Comparison of ENCODE assay signal across 20 mouse cellular contexts in genomic region chr17:50803234-50803633, GRCm38 (mm10).
DNase-seq lines count a peak whose midpoint lies in the region; ATAC-seq lines count a peak whose summit lies in the region.
"Had no signal": no experiment of that assay in that cellular context is flagged by ENCODE, and none has a peak within 500 bp of the region (broad histone marks: within the 10 kb centered on the region; RNA-seq: fewer than 3 reads in every experiment).

No protein-coding gene starts in this region.

- no peak for DNase-seq in forebrain, embryonic 11.5 days (ENCODE audit: low spot score)
- DNase-seq in retina, postnatal 1 day, result no peak
- DNase-seq: adrenal gland, postnatal 25 days; cerebellum, adult 8-10 months; heart, postnatal 4 days; liver; thymus, adult 18-20 months had no signal

- WGBS in forebrain, embryonic 13.5 days, result 47% methylated on average over 6 of the region's 6 CpGs
- WGBS in forebrain, embryonic 11.5 days, result 76% methylated on average over 6 of the region's 6 CpGs
- WGBS in hindbrain, embryonic 16.5 days, result 56% methylated on average over 6 of the region's 6 CpGs
- WGBS in hindbrain, embryonic 12.5 days, result 81% methylated on average over 6 of the region's 6 CpGs
- WGBS in midbrain, embryonic 16.5 days, result 43% methylated on average over 6 of the region's 6 CpGs
- WGBS in midbrain, embryonic 15.5 days, result 47% methylated on average over 6 of the region's 6 CpGs
- 17% methylated on average over 6 of the region's 6 CpGs for WGBS in forebrain, embryonic 16.5 days

- no peaks in the 10 kb centered on the region for H3K9me3 ChIP-seq in forebrain, embryonic 13.5 days (replicated peaks)
- H3K9me3 ChIP-seq in forebrain, embryonic 11.5 days (ENCODE audit: control insufficient read depth, low read length), result no peaks in the 10 kb centered on the region
- H3K9me3 ChIP-seq in hindbrain, embryonic 16.5 days (ENCODE audit: control insufficient read depth, low read length), result no peaks in the 10 kb centered on the region
- H3K9me3 ChIP-seq in hindbrain, embryonic 12.5 days (replicated peaks), result no peaks in the 10 kb centered on the region
- H3K9me3 ChIP-seq in midbrain, embryonic 16.5 days (replicated peaks; ENCODE audit: control insufficient read depth, low read length, poor library complexity, severe bottlenecking), result no peaks in the 10 kb centered on the region
- no peaks in the 10 kb centered on the region for H3K9me3 ChIP-seq in midbrain, embryonic 15.5 days
- no peaks in the 10 kb centered on the region for H3K9me3 ChIP-seq in forebrain, embryonic 16.5 days (ENCODE audit: control insufficient read depth, low read length)
- H3K9me3 ChIP-seq: embryonic facial prominence, embryonic 12.5 days; heart, embryonic 12.5 days; intestine, embryonic 15.5 days; kidney, embryonic 15.5 days; lung, embryonic 15.5 days; megakaryocyte, embryonic 14.5 days had no signal

- H3K27ac ChIP-seq in forebrain, embryonic 13.5 days, result no peak overlapping the region
- no peak overlapping the region for H3K27ac ChIP-seq in forebrain, embryonic 11.5 days (ENCODE audit: low read depth, low read length)
- no peak overlapping the region for H3K27ac ChIP-seq in hindbrain, embryonic 16.5 days (ENCODE audit: low read depth, low read length)
- no peak overlapping the region for H3K27ac ChIP-seq in hindbrain, embryonic 12.5 days
- no peak overlapping the region for H3K27ac ChIP-seq in midbrain, embryonic 16.5 days (ENCODE audit: low read length)
- no peak overlapping the region for H3K27ac ChIP-seq in midbrain, embryonic 15.5 days
- no peak overlapping the region for H3K27ac ChIP-seq in forebrain, embryonic 16.5 days (ENCODE audit: low read length)
- H3K27ac ChIP-seq: embryonic facial prominence, embryonic 12.5 days; intestine, embryonic 15.5 days; kidney, embryonic 15.5 days; lung, embryonic 15.5 days had no signal

- H3K27me3 ChIP-seq in forebrain, embryonic 13.5 days, result no peaks in the 10 kb centered on the region
- no peaks in the 10 kb centered on the region for H3K27me3 ChIP-seq in forebrain, embryonic 11.5 days (ENCODE audit: control insufficient read depth, insufficient read depth, low read length)
- H3K27me3 ChIP-seq in hindbrain, embryonic 16.5 days (replicated peaks; ENCODE audit: control insufficient read depth, insufficient read depth, low read length), result no peaks in the 10 kb centered on the region
- H3K27me3 ChIP-seq in hindbrain, embryonic 12.5 days, result no peaks in the 10 kb centered on the region
- H3K27me3 ChIP-seq in midbrain, embryonic 16.5 days (ENCODE audit: control insufficient read depth, insufficient read depth, low read depth, low read length), result no peaks in the 10 kb centered on the region
- H3K27me3 ChIP-seq in midbrain, embryonic 15.5 days (replicated peaks), result no peaks in the 10 kb centered on the region
- H3K27me3 ChIP-seq in forebrain, embryonic 16.5 days (replicated peaks; ENCODE audit: control insufficient read depth, insufficient read depth, low read length), result no peaks in the 10 kb centered on the region
- H3K27me3 ChIP-seq: CH12.LX; embryonic facial prominence, embryonic 12.5 days; heart, embryonic 12.5 days; intestine, embryonic 15.5 days; kidney, embryonic 15.5 days; lung, embryonic 15.5 days; megakaryocyte, embryonic 14.5 days had no signal

- no peaks in the 10 kb centered on the region for H3K36me3 ChIP-seq in forebrain, embryonic 13.5 days (ENCODE audit: poor library complexity, severe bottlenecking)
- H3K36me3 ChIP-seq in forebrain, embryonic 11.5 days (ENCODE audit: control insufficient read depth, insufficient read depth, low read length), result no peaks in the 10 kb centered on the region
- no peaks in the 10 kb centered on the region for H3K36me3 ChIP-seq in hindbrain, embryonic 16.5 days (ENCODE audit: control insufficient read depth, insufficient read depth, low read length)
- no peaks in the 10 kb centered on the region for H3K36me3 ChIP-seq in hindbrain, embryonic 12.5 days
- H3K36me3 ChIP-seq in midbrain, embryonic 16.5 days (ENCODE audit: control insufficient read depth, insufficient read depth, low read length), result no peaks in the 10 kb centered on the region
- H3K36me3 ChIP-seq in midbrain, embryonic 15.5 days (replicated peaks), result no peaks in the 10 kb centered on the region
- no peaks in the 10 kb centered on the region for H3K36me3 ChIP-seq in forebrain, embryonic 16.5 days (ENCODE audit: control insufficient read depth, insufficient read depth)
- H3K36me3 ChIP-seq: embryonic facial prominence, embryonic 12.5 days; heart, embryonic 12.5 days; intestine, embryonic 15.5 days; kidney, embryonic 15.5 days; lung, embryonic 15.5 days had no signal

- H3K9ac ChIP-seq in forebrain, embryonic 13.5 days, result no peak overlapping the region
- H3K9ac ChIP-seq in forebrain, embryonic 11.5 days (ENCODE audit: low read length), result no peak overlapping the region
- H3K9ac ChIP-seq in hindbrain, embryonic 16.5 days (ENCODE audit: low read depth, low read length), result no peak overlapping the region
- no peak overlapping the region for H3K9ac ChIP-seq in hindbrain, embryonic 12.5 days
- H3K9ac ChIP-seq in midbrain, embryonic 16.5 days (ENCODE audit: low read depth, low read length), result no peak overlapping the region
- H3K9ac ChIP-seq in midbrain, embryonic 15.5 days, result no peak overlapping the region
- H3K9ac ChIP-seq in forebrain, embryonic 16.5 days (replicated peaks; ENCODE audit: low read depth, low read length), result no peak overlapping the region
- H3K9ac ChIP-seq: embryonic facial prominence, embryonic 12.5 days; heart, embryonic 12.5 days; intestine, embryonic 15.5 days; kidney, embryonic 15.5 days; lung, embryonic 15.5 days had no signal

- H3K4me2 ChIP-seq in forebrain, embryonic 13.5 days, result no peak overlapping the region
- no peak overlapping the region for H3K4me2 ChIP-seq in forebrain, embryonic 11.5 days (ENCODE audit: low read depth, low read length, severe bottlenecking)
- H3K4me2 ChIP-seq in hindbrain, embryonic 16.5 days (ENCODE audit: low read length), result peak overlapping the region; percentile 25; the same call in 1 of the 2 replicates
- no peak overlapping the region for H3K4me2 ChIP-seq in hindbrain, embryonic 12.5 days (replicated peaks)
- H3K4me2 ChIP-seq in midbrain, embryonic 16.5 days (ENCODE audit: low read length), result no peak overlapping the region; the same call in 1 of the 2 replicates
- no peak overlapping the region for H3K4me2 ChIP-seq in midbrain, embryonic 15.5 days
- no peak overlapping the region for H3K4me2 ChIP-seq in forebrain, embryonic 16.5 days (ENCODE audit: low read length)
- H3K4me2 ChIP-seq: embryonic facial prominence, embryonic 12.5 days; heart, embryonic 12.5 days; intestine, embryonic 15.5 days; kidney, embryonic 15.5 days; lung, embryonic 15.5 days had no signal

- peaks cover 8% of the 10 kb centered on the region; the same call in 1 of the 2 replicates for H3K4me1 ChIP-seq in forebrain, embryonic 13.5 days
- H3K4me1 ChIP-seq in forebrain, embryonic 11.5 days (replicated peaks; ENCODE audit: control insufficient read depth, insufficient read depth, low read length), result no peaks in the 10 kb centered on the region
- H3K4me1 ChIP-seq in hindbrain, embryonic 16.5 days (ENCODE audit: control insufficient read depth, insufficient read depth, low read depth, low read length), result peaks cover 3% of the 10 kb centered on the region; the same call in 1 of the 2 replicates
- no peaks in the 10 kb centered on the region for H3K4me1 ChIP-seq in hindbrain, embryonic 12.5 days
- no peaks in the 10 kb centered on the region for H3K4me1 ChIP-seq in midbrain, embryonic 16.5 days (ENCODE audit: control insufficient read depth, insufficient read depth, low read length)
- no peaks in the 10 kb centered on the region; the same call in 1 of the 2 replicates for H3K4me1 ChIP-seq in midbrain, embryonic 15.5 days
- 0 out of 2 replicates have a peak, but pooled peaks cover 5% of the 10 kb centered on the region for H3K4me1 ChIP-seq in forebrain, embryonic 16.5 days (replicated peaks; ENCODE audit: control insufficient read depth, insufficient read depth, low read length)
- H3K4me1 ChIP-seq: embryonic facial prominence, embryonic 12.5 days; heart, embryonic 12.5 days; intestine, embryonic 15.5 days; kidney, embryonic 15.5 days; lung, embryonic 15.5 days; megakaryocyte, embryonic 14.5 days had no signal

- H3K4me3 ChIP-seq in forebrain, embryonic 13.5 days, result no peak overlapping the region
- no peak overlapping the region for H3K4me3 ChIP-seq in forebrain, embryonic 11.5 days (ENCODE audit: low read depth, low read length)
- H3K4me3 ChIP-seq in hindbrain, embryonic 16.5 days (ENCODE audit: low read length), result no peak overlapping the region
- no peak overlapping the region for H3K4me3 ChIP-seq in hindbrain, embryonic 12.5 days
- no peak overlapping the region for H3K4me3 ChIP-seq in midbrain, embryonic 16.5 days (ENCODE audit: low read depth, low read length)
- H3K4me3 ChIP-seq in midbrain, embryonic 15.5 days, result no peak overlapping the region
- H3K4me3 ChIP-seq in forebrain, embryonic 16.5 days (replicated peaks; ENCODE audit: low read length), result no peak overlapping the region
- H3K4me3 ChIP-seq: embryonic facial prominence, embryonic 12.5 days; heart, embryonic 12.5 days; intestine, embryonic 15.5 days; kidney, embryonic 15.5 days; lung, embryonic 15.5 days; megakaryocyte, embryonic 14.5 days had no signal

- ATAC-seq in forebrain, embryonic 13.5 days, result peak; percentile 45; the same call in 1 of the 2 replicates
- no peak for ATAC-seq in forebrain, embryonic 11.5 days (replicated peaks; ENCODE audit: low FRiP score)
- no peak for ATAC-seq in hindbrain, embryonic 16.5 days
- no peak for ATAC-seq in hindbrain, embryonic 12.5 days (ENCODE audit: low FRiP score)
- ATAC-seq in midbrain, embryonic 16.5 days, result peak; percentile 21; the same call in 1 of the 2 replicates
- ATAC-seq in midbrain, embryonic 15.5 days (replicated peaks), result no peak
- peak; percentile 63 for ATAC-seq in forebrain, embryonic 16.5 days
- ATAC-seq: intestine, embryonic 15.5 days had no signal

Comparison
In these comparisons a context has a peak if more than half of its experiments do, and no peak if none do; other contexts are left out.
1. ATAC-seq: peak in forebrain, embryonic 13.5 days (single experiment), midbrain, embryonic 16.5 days (single experiment) and forebrain, embryonic 16.5 days (single experiment); none in forebrain, embryonic 11.5 days (single experiment), hindbrain, embryonic 16.5 days (single experiment), hindbrain, embryonic 12.5 days (single experiment) and midbrain, embryonic 15.5 days (single experiment).